Mouse (Mus musculus) liver, embryonic 14.5 days (tissue): ENCODE measurements at regions not wholly inside any gene's neighbourhood (a gene's known extent, or its start where the extent isn't known, plus 50 kb on each side); places are given as distances from the start of the nearest gene placed in this dataset.

Experiments
- ATAC-seq: fragments of 200-750 bp; cut with Nextera tagmentation; 2 replicates; pipeline ENCODE4 v1.8.0; 2017; ENCODE audit warnings: moderate number of reproducible peaks, mild to moderate bottlenecking, moderate library complexity; ENCODE audit not compliant: insufficient read depth
- DNase-seq, 3 experiments: peaks; one replicate each; pipeline ENCODE4 v3.0.0-alpha.2; 2012 to 2013; ENCODE audit warnings: low read depth in 3 of 3, low spot score in 3 of 3
- H3K27ac ChIP-seq: fragments of 300-500 bp; sonication (generic); 2 replicates; pipeline ENCODE4 v1.5.1; 2014; ENCODE audit warnings: moderate library complexity, mild to moderate bottlenecking, control low read depth, inconsistent platforms
- H3K27me3 ChIP-seq: fragments of 300-500 bp; sonication (generic); 2 replicates; pipeline ENCODE4 v1.6.1; 2014; ENCODE audit warnings: mild to moderate bottlenecking, low read length, moderate library complexity; ENCODE audit not compliant: control insufficient read depth, insufficient read depth
- H3K36me3 ChIP-seq: fragments of 300-500 bp; sonication (generic); replicated peaks from 2 replicates; pipeline ENCODE4 v1.6.1; 2014; ENCODE audit warnings: low read depth; ENCODE audit not compliant: control insufficient read depth, insufficient read depth
- H3K4me1 ChIP-seq, 2 experiments: fragments of 200-500 bp in 1 of 2; fragments of 300-500 bp in 1 of 2; sonication (generic) in 1 of 2; replicated peaks; 2 replicates each; pipeline ENCODE4 v1.6.1; 2012 to 2014; ENCODE audit warnings: antibody characterized with exemption in 1 of 2, inconsistent platforms in 1 of 2, low read length in 1 of 2; ENCODE audit not compliant: control insufficient read depth in 2 of 2, insufficient read depth in 2 of 2
- H3K4me2 ChIP-seq: fragments of 300-500 bp; sonication (generic); 2 replicates; pipeline ENCODE4 v1.6.1; 2014; ENCODE audit warnings: low read depth, mild to moderate bottlenecking, control low read depth, moderate library complexity
- H3K4me3 ChIP-seq, 2 experiments: fragments of 200-500 bp in 1 of 2; fragments of 300-500 bp in 1 of 2; sonication (generic) in 1 of 2; 2 replicates each; pipeline ENCODE4 v1.5.1; 2012 to 2014; ENCODE audit warnings: low read depth in 2 of 2, low read length in 2 of 2, mild to moderate bottlenecking in 2 of 2, control low read depth in 1 of 2, inconsistent platforms in 1 of 2, moderate library complexity in 1 of 2; ENCODE audit not compliant: insufficient read depth in 1 of 2
- H3K9ac ChIP-seq: fragments of 300-500 bp; sonication (generic); replicated peaks from 2 replicates; pipeline ENCODE4 v1.6.1; 2014; ENCODE audit warnings: mild to moderate bottlenecking, control low read depth, moderate library complexity
- H3K9me3 ChIP-seq: fragments of 300-500 bp; sonication (generic); 2 replicates; pipeline ENCODE4 v1.6.1; 2016; ENCODE audit warnings: low read length, mixed read lengths; ENCODE audit not compliant: control insufficient read depth
- CTCF ChIP-seq: IDR thresholded peaks from 2 replicates; pipeline ENCODE4 v1.5.1; 2016; ENCODE audit warnings: antibody characterized with exemption, low read depth, control low read depth
- EP300 ChIP-seq: IDR thresholded peaks from 2 replicates; pipeline ENCODE4 v1.6.1; 2016; ENCODE audit warnings: antibody characterized with exemption, low read depth
- WGBS: fragments of 180-500 bp; shearing (Covaris S2); extraction: QIAGEN DNeasy Blood & Tissue Kit; methylation state at CpG from one replicate; pipeline ENCODE4 v1.1.7; 2014; ENCODE audit not compliant: insufficient replicate concordance; 5-methylcytosine and 5-hydroxymethylcytosine counted together

DNA sequence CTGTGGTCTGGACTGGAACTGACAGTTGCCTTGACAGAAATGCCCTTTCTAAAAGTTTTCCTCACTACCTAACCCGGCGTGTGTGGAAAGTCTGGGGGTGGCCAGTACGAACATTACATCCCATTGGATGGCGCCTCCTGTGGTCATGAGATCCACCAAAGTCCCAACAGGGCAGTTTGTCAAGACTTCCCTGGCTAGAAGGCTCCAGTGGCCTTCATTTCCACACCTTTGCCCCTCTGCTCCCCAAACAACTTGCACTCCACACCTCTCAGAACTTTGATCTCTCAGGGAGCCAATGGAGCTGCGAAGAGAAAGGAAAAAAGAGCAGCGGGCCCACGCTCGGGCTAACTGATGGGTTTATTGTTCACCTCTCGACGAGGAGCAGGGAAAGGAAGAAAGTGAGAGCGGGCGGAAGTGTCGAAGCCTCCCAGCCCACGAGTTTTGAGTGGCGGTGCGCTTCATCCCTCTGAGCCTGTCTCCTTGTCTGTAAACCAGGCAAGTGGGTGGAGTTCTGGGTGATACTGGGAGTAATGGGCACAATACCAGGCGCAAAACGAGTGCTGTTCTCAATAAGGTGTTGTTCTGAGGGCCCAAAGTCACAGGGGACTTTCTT lies 126.9 kb upstream of the Bcor start:
- Histone ChIP-seq H3K4me2 (no peak overlapping the region), H3K4me3 (no peak overlapping the region), H3K27ac (no peak overlapping the region), H3K4me1 (no peaks in the 10 kb centered on the region), H3K36me3 (no peaks in the 10 kb centered on the region), H3K9me3 (no peaks in the 10 kb centered on the region), H3K9ac (no peak overlapping the region), H3K27me3 (peaks cover 2% of the 10 kb centered on the region; the same call in 1 of the 2 replicates)
- WGBS, result 29% methylated on average over 18 of the region's 18 CpGs
- no peak for ATAC-seq
- no peak for TF ChIP-seq EP300
- DNase-seq, result no peak

DNA sequence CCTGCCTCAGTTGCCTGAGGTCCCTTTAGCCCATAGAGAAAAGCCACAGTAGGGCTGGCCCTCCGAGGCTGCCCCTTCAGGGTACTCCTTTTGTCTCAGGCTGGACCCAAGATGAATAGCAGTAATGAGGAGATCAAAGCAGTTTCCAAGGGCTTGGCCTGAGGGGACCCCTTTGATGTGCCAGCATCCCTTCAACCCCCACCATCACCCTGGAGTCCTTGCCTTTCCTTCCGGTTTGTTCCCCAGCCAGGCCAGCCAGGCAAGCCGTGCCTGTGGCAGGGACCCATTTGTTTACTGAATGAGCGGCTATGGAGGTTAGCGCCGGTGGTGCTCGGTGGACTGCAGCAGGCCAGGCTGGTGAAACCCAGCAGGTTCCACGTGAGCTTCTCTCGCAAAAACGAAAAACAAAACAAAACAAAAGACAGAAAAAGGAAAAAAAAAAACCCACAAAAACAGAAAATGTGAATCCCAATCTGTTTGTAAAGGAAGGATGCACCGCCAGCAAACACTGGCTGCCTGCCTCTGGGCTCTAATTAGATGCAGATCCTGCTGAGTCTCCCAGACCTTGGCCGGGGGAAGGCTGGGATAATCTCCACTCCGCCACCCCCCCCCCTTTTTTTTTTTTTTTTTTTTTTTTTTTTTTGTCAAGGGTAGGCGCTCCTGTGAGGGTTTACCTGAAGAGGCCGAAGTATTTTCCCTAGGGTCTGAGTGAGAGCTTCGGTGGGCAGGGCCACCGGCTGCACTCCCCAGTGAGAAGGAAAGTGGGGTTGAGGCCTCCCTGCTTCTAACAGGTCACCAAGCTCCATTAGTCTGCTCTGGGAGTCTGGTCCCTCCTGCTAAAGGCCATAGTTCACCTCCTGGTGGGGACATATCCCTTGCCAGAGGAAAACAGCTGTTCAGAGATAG lies 127.8 kb upstream of the Bcor start:
- DNase-seq, result no peak

DNA sequence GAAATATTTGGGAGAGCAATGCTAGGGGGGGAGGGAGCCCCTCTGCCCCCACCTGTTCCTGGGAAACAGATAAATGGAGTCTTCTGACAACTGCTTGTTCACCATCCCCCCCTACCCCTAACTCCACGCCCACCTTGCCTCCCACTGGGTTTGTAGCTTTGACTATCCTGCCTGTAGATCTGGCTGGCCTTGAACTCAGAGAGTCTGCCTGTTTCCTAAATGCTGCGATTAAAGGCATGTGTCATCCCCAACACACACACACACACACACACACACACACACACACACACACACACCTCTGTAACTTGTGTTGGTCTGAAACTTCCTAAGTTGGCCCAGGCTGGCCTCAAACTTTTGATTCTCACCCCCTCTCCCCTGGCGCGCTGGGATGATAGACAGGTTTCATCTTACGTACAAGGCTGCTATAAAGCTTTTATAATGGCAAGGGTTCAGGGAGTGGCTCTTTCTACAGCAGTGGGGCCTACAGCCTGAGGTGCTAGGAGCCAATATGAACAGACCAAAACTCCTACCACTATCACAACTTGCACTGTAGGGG lies 128.5 kb upstream of the Bcor start:
- H3K4me2 ChIP-seq, result no peak overlapping the region
- H3K4me3 ChIP-seq, result no peak overlapping the region
- TF ChIP-seq EP300 (no peak), CTCF (no peak)
- H3K27me3 ChIP-seq, result peaks cover 2% of the 10 kb centered on the region; the same call in 1 of the 2 replicates
- 58% methylated on average over 5 of the region's 5 CpGs for WGBS
- no peak overlapping the region for H3K9ac ChIP-seq
- no peaks in the 10 kb centered on the region for H3K9me3 ChIP-seq
- DNase-seq, result no peak
- no peak overlapping the region for H3K27ac ChIP-seq
- no peaks in the 10 kb centered on the region for H3K36me3 ChIP-seq
- ATAC-seq, result no peak
- no peaks in the 10 kb centered on the region for H3K4me1 ChIP-seq

More for the DNA sequence above, 127.8 kb upstream of the Bcor start:
- no peaks in the 10 kb centered on the region for H3K9me3 ChIP-seq
- peaks cover 2% of the 10 kb centered on the region; the same call in 1 of the 2 replicates for H3K27me3 ChIP-seq
- no peak for TF ChIP-seq EP300
- TF ChIP-seq CTCF, result no peak
- ATAC-seq, result no peak
- no peak overlapping the region for H3K4me3 ChIP-seq
- H3K9ac ChIP-seq, result no peak overlapping the region
- no peaks in the 10 kb centered on the region for H3K36me3 ChIP-seq
- H3K27ac ChIP-seq, result no peak overlapping the region
- WGBS, result 44% methylated on average over 17 of the region's 17 CpGs
- H3K4me1 ChIP-seq, result no peaks in the 10 kb centered on the region
- H3K4me2 ChIP-seq, result no peak overlapping the region

DNA sequence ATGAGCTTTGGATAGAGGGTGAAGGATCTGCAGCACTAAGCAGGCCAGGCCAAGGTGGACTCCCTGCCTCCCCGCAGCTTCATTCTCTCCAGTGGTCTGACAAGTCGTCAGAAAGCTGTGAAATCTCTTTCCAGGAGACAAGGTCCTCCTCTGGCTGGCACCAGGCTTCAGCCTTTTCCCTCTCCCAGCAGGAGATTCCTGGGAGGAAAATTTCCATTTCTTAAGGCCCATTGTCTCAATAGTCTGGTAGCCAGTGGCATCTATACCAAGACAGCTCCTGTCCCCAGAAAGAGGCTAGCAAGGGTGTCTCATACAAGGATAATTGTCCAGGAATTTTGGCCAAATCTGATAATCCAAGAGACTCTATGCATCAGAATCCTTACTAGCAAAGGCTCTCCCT lies 133.0 kb upstream of the Bcor start:
- Histone ChIP-seq H3K36me3 (no peaks in the 10 kb centered on the region), H3K9ac (no peak overlapping the region), H3K27me3 (no peaks in the 10 kb centered on the region), H3K9me3 (no peaks in the 10 kb centered on the region), H3K4me3 (no peak overlapping the region), H3K27ac (no peak overlapping the region), H3K4me1 (peaks cover 8 to 24% of the 10 kb centered on the region in 2 experiments), H3K4me2 (no peak overlapping the region)
- ATAC-seq (no peak), DNase-seq (no peak)
- 45% methylated on average over 2 of the region's 2 CpGs for WGBS
- no peak for TF ChIP-seq CTCF
- no peak for TF ChIP-seq EP300

DNA sequence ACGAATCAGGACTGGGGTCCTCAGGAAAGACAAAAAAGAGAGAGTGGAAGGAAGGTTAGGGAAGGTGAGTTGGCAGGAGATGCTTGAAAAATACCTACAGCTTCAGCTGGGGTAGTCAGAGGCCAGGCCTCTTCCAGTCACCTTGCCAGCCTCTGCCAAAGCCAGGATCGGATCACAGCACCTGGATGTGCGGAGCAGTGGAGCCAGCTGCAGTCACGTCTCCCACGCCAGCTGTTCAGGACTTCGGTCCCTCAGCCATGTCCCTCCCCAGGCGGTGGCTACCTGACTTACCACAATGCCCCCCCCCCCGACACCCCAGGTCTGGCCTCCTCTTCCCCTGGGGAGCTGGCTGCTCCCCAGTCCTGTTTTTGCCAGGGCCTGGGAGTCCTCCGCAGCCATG lies 134.3 kb upstream of the Bcor start:
- Histone ChIP-seq H3K36me3 (no peaks in the 10 kb centered on the region), H3K9ac (no peak overlapping the region), H3K4me1 (peaks cover 8 to 24% of the 10 kb centered on the region in 2 experiments), H3K27ac (no peak overlapping the region), H3K9me3 (no peaks in the 10 kb centered on the region), H3K4me2 (no peak overlapping the region), H3K4me3 (no peak overlapping the region), H3K27me3 (no peaks in the 10 kb centered on the region)
- WGBS, result 76% methylated on average over 9 of the region's 9 CpGs
- DNase-seq, result no peak
- TF ChIP-seq EP300 (no peak), CTCF (no peak)
- no peak for ATAC-seq
